Mouse (Mus musculus) frontal cortex, postnatal 36 days (tissue): ENCODE data around the gene Osmr.
"Not testable (repeated sequence)": the region's sequence is repeated elsewhere in the genome, so short reads cannot be mapped to it uniquely, and the experiment has no call there.

ENCODE experiments used
- DNase-seq, 2 experiments: peaks; one replicate each; pipeline ENCODE4 v3.0.0; 2022; ENCODE audit warnings: low spot score in 2 of 2

Osmr gene

GRCm38 (mm10) chr15:6861617-6862016 is 13.2 kb downstream of the Osmr start:
- no peak for DNase-seq

GRCm38 (mm10) chr15:6859781-6860180 is 15.0 kb downstream of the Osmr start:
- no peak for DNase-seq

- no peak for DNase-seq
These were observed 15.9 kb downstream of the Osmr start for GRCm38 (mm10) chr15:6858871-6859270.

GRCm38 (mm10) chr15:6857270-6857905 is 17.4 kb downstream of the Osmr start:
- no peak for DNase-seq

- no peak for DNase-seq
These were observed 24.9 kb downstream of the Osmr start for GRCm38 (mm10) chr15:6849851-6850250.

GRCm38 (mm10) chr15:6840199-6840598 is 34.6 kb downstream of the Osmr start:
- peak in 1 of 2 experiments; percentile 29 for DNase-seq

- DNase-seq: no peak
These were observed 59.0 kb downstream of the Osmr start for GRCm38 (mm10) chr15:6815807-6816206.

GRCm38 (mm10) chr15:6801212-6801611 is 73.6 kb downstream of the Osmr start:
- not testable (repeated sequence) for DNase-seq

- DNase-seq: no peak
These were observed 81.9 kb downstream of the Osmr start for GRCm38 (mm10) chr15:6792846-6793245.

GRCm38 (mm10) chr15:6791648-6792047 is 83.1 kb downstream of the Osmr start:
- no peak for DNase-seq

- DNase-seq: no peak
These were observed 84.8 kb downstream of the Osmr start for GRCm38 (mm10) chr15:6790011-6790410.

GRCm38 (mm10) chr15:6787236-6787635 is 87.5 kb downstream of the Osmr start:
- no peak for DNase-seq

- DNase-seq: no peak
These were observed 88.6 kb downstream of the Osmr start for GRCm38 (mm10) chr15:6786212-6786611.

- DNase-seq: no peak
These were observed 102.5 kb downstream of the Osmr start for GRCm38 (mm10) chr15:6772265-6772664.
